Mouse (Mus musculus) liver, postnatal 0 days (tissue): ENCODE measurements at regions not wholly inside any gene's neighbourhood (a gene's known extent, or its start where the extent isn't known, plus 50 kb on each side); places are given as distances from the start of the nearest gene placed in this dataset.

Experiments used
- CTCF ChIP-seq: sonication (generic); IDR thresholded peaks from 2 replicates; pipeline ENCODE4 v1.5.1; 2016; ENCODE audit warnings: antibody characterized with exemption, low read depth
- EP300 ChIP-seq: IDR thresholded peaks from 2 replicates; pipeline ENCODE4 v1.6.1; 2016; ENCODE audit warnings: antibody characterized with exemption, low read depth, mild to moderate bottlenecking

GRCm38 (mm10) chr14:66561715-66562114 is 552.7 kb upstream of the Gulo start:
- TF ChIP-seq CTCF (no peak), EP300 (no peak)
